Mouse (Mus musculus): Measurements from ENCODE around the gene Cwc25.

Gene Cwc25

GRCm38 (mm10) chr11:97766154-97766881, at the start of gene Cwc25:
Gene Cwc25, minus strand, starts transcription at chr11:97766556.
- CTCF ChIA-PET, result interaction anchor here in 3 of 4 experiments (0.5 to 1.8 kb wide), 5 partner anchors 9 to 253 kb away, joined by 3 to 9 read pairs (median 3); partner anchors contain the start of gene 1700001P01Rik (in 1 of the 3)
- POLR2A ChIA-PET, result interaction anchor here (0.5 to 8.8 kb wide), 65 partner anchors 8 to 437 kb away, joined by 3 to 210 read pairs (median 4); partner anchors contain the start of genes 1700001P01Rik (in 4 of the 4), Rpl23 (in 4 of the 4), Pip4k2b (in 3 of the 4) and Fbxo47 (in 2 of the 4)

DNA sequence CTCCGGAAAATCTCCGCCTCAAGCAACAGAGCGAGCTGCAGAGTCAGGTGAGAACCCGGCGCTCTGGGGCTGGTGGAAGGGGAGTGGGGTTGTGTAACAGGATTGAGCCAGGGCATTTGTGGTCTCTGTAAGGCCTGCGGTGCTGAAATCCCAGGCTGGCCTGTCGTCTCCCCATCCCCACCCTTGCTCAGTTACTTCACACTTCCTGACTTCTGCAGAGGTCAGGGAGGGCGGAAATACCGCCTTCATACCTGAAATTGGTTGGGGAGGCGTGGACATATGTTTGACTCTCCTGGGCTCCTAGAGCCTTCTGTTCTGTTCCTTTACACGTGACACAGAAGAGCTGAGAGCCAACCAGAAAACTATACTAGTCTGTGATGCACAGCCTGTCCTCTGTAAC, 49.4 kb upstream of the Cwc25 start:
- ChIA-PET CTCF (interaction anchor here in 2 of 4 experiments (0.5 to 3.5 kb wide), 4 partner anchors 12 to 542 kb away, joined by 3 to 15 read pairs (median 4); partner anchors contain the start of genes B230217C12Rik (in 1 of the 2) and Stard3 (in 1 of the 2)), POLR2A (interaction anchor here in 3 of 4 experiments (0.6 to 27.6 kb wide), 14 partner anchors 10 to 238 kb away, joined by 3 to 667 read pairs (median 30); partner anchors contain the start of genes 1700001P01Rik (in 2 of the 3), B230217C12Rik (in 2 of the 3), Lasp1 (in 2 of the 3) and Rpl23 (in 2 of the 3))

- CTCF ChIA-PET, result interaction anchor here (0.6 to 1.8 kb wide), 10 partner anchors 12 to 944 kb away, joined by 3 to 7 read pairs (median 4); partner anchors contain the start of gene B230217C12Rik (in 2 of the 4)
- POLR2A ChIA-PET, result interaction anchor here in 3 of 4 experiments (0.5 to 27.6 kb wide), 26 partner anchors 9 to 773 kb away, joined by 3 to 667 read pairs (median 5); partner anchors contain the start of genes B230217C12Rik (in 3 of the 3), 1700001P01Rik (in 2 of the 3), Lasp1 (in 2 of the 3) and Rpl23 (in 2 of the 3)
Measured at GRCm38 (mm10) chr11:97813746-97814515, 47.6 kb upstream of the Cwc25 start.

GRCm38 (mm10) chr11:97813085-97813484, 46.7 kb upstream of the Cwc25 start:
- CTCF ChIA-PET, result interaction anchor here (0.5 to 1.9 kb wide), 13 partner anchors 11 to 1012 kb away, joined by 3 to 7 read pairs (median 3); partner anchors contain the start of genes B230217C12Rik (in 1 of the 4) and Lasp1 (in 1 of the 4)
- POLR2A ChIA-PET, result interaction anchor here (0.5 to 27.6 kb wide), 27 partner anchors 8 to 412 kb away, joined by 3 to 667 read pairs (median 4); partner anchors contain the start of genes B230217C12Rik (in 3 of the 4), 1700001P01Rik (in 2 of the 4), Lasp1 (in 2 of the 4) and Rpl23 (in 2 of the 4)

- ChIA-PET POLR2A (interaction anchor here (0.6 to 27.6 kb wide), 29 partner anchors 2 to 411 kb away, joined by 3 to 667 read pairs (median 4); partner anchors contain the start of genes B230217C12Rik (in 3 of the 4), Rpl23 (in 3 of the 4), 1700001P01Rik (in 2 of the 4) and Lasp1 (in 2 of the 4)), CTCF (interaction anchor here (0.5 to 2.0 kb wide), 11 partner anchors 11 to 1012 kb away, joined by 3 to 7 read pairs (median 4); partner anchors contain the start of genes B230217C12Rik (in 1 of the 4) and Lasp1 (in 1 of the 4))
Measured at GRCm38 (mm10) chr11:97812491-97812921, 46.1 kb upstream of the Cwc25 start.

DNA sequence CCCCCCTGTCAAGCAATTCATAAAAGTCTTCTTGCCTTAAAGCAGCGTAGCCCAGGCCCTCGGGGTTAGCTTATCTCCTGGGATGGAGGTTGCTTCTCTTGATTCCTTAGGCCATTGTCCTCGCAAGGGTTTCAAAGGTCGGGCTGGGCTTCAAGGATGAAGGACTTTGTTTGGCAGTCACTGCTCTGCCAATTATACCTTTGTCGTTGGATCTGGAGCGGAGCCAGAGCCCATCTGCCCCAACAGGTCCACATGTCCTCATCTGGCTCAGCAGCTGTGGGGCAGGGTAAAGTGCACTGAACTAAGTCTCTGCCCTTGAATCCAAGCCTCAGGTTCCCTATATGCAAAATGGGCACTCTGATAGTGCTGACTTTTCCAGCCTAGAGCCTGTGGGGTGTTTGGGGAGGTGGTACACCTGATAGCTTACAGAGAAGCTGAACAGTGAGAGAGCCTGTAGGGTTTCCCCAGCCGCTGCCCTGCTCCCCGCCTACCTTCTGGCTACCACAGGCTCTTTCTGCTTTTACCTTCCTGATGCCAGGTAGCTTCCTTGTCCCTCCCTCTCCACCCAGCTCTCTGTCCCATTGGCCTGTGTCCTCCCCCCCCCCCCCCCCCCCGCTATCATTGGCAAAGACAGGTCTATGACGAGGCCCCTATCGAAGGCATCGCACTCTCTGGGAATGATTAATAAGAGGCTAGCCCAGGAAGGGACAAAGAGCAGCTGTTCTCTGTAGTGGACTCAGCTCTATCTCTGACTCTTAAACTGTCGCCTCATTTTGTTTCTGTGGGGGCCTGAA, 45.4 kb upstream of the Cwc25 start:
- POLR2A ChIA-PET, result interaction anchor here in 3 of 4 experiments (0.6 to 27.6 kb wide), 30 partner anchors 3 to 955 kb away, joined by 3 to 667 read pairs (median 4); partner anchors contain the start of genes Rpl23 (in 3 of the 3), 1700001P01Rik (in 2 of the 3), B230217C12Rik (in 2 of the 3) and Lasp1 (in 2 of the 3)
- CTCF ChIA-PET, result interaction anchor here (0.5 to 4.2 kb wide), 7 partner anchors 10 to 264 kb away, joined by 3 to 13 read pairs (median 4); partner anchors contain the start of gene Lasp1 (in 2 of the 4)

GRCm38 (mm10) chr11:97810970-97811369, 44.6 kb upstream of the Cwc25 start:
- CTCF ChIA-PET, result interaction anchor here in 3 of 4 experiments (0.6 to 4.2 kb wide), 5 partner anchors 9 to 1396 kb away, joined by 3 to 13 read pairs (median 7); partner anchors contain the start of gene Lasp1 (in 1 of the 3)
- POLR2A ChIA-PET, result interaction anchor here in 3 of 4 experiments (0.7 to 27.6 kb wide), 20 partner anchors 4 to 907 kb away, joined by 3 to 667 read pairs (median 8); partner anchors contain the start of genes 1700001P01Rik (in 2 of the 3), Fbxo47 (in 2 of the 3), Lasp1 (in 2 of the 3) and Rpl23 (in 2 of the 3)

- POLR2A ChIA-PET, result interaction anchor here in 3 of 4 experiments (0.5 to 27.6 kb wide), 19 partner anchors 4 to 1692 kb away, joined by 3 to 667 read pairs (median 8); partner anchors contain the start of genes 1700001P01Rik (in 2 of the 3), Fbxo47 (in 2 of the 3), Lasp1 (in 2 of the 3) and Rpl23 (in 2 of the 3)
Measured at GRCm38 (mm10) chr11:97810356-97810755, 44.0 kb upstream of the Cwc25 start.

GRCm38 (mm10) chr11:97809235-97810121, 43.1 kb upstream of the Cwc25 start:
- CTCF ChIA-PET, result interaction anchor here in 1 of 4 experiments (1.1 to 4.2 kb wide), 3 partner anchors 8 to 90 kb away, joined by 3 to 13 read pairs (median 4); partner anchors contain the start of gene Lasp1
- POLR2A ChIA-PET, result interaction anchor here (0.5 to 27.6 kb wide), 31 partner anchors 5 to 1692 kb away, joined by 3 to 667 read pairs (median 5); partner anchors contain the start of genes Lasp1 (in 3 of the 4), 1700001P01Rik (in 2 of the 4), B230217C12Rik (in 2 of the 4) and Cwc25 (in 2 of the 4)

More at GRCm38 (mm10) chr11:97810356-97810755, 44.0 kb upstream of the Cwc25 start:
- CTCF ChIA-PET, result interaction anchor here in 3 of 4 experiments (0.6 to 4.2 kb wide), 3 partner anchors 8 to 1395 kb away, joined by 7 to 13 read pairs (median 13); partner anchors contain the start of gene Lasp1 (in 1 of the 3)

DNA sequence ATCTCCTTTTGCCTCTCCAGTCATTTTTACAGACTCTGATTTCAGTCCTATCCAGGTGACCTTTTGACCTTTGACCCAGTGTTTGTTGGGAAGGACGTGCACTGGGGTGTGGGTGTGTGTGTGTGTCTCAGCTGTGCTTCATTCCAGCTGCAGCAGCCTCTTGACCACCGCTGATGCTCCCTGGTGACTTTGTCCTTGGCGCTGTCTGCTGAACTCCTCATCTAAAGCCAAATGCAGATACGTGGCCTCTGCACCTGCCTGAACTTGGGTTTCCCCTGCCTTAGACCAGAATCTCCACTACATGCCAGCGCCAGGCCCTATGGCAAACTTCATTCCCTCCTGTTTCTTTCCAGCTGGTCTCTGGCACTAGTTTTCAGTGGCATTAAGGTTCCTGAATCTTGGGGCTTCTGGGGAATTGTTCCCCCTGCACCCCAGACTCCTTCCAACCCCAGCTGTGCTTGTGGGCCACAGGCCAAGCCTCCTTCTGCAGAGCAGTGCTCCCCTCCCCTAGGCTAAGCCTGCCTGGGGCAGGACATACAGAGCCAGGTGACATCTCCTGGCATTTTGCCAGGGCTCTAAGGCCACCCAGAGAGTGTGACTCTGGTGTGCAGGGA, 42.4 kb upstream of the Cwc25 start:
- ChIA-PET POLR2A (interaction anchor here (0.6 to 27.6 kb wide), 29 partner anchors 4 to 494 kb away, joined by 3 to 667 read pairs (median 5); partner anchors contain the start of genes Lasp1 (in 3 of the 4), Rpl23 (in 3 of the 4), 1700001P01Rik (in 2 of the 4) and B230217C12Rik (in 2 of the 4)), CTCF (interaction anchor here in 2 of 4 experiments (0.7 to 4.2 kb wide), 4 partner anchors 9 to 166 kb away, joined by 3 to 13 read pairs (median 4); partner anchors contain the start of gene Lasp1 (in 1 of the 2))

GRCm38 (mm10) chr11:97808093-97808492, 41.7 kb upstream of the Cwc25 start:
- POLR2A ChIA-PET, result interaction anchor here (0.7 to 27.6 kb wide), 37 partner anchors 4 to 1016 kb away, joined by 3 to 667 read pairs (median 4); partner anchors contain the start of genes B230217C12Rik (in 3 of the 4), Lasp1 (in 3 of the 4), Rpl23 (in 3 of the 4) and 1700001P01Rik (in 2 of the 4)

DNA sequence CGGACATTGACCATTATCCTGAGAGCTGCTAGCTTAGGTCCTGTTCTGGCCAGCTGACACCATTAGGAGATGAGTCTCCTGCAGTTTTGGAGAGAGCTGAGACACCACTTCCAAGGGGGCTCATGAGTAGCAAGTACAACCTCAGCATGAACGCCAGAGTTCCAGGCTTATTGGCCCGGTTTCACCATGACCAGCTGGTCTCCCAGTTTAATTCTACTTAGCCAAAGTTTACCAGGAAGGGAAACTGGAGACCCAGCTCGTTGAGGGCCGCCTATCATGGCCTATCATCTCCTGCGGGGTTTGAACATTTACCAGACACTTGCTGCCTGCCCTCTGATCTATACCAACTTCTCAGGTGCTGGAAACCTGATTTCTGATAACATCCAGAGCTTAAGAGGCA, 41.3 kb upstream of the Cwc25 start:
- POLR2A ChIA-PET, result interaction anchor here (0.5 to 27.6 kb wide), 33 partner anchors 3 to 1015 kb away, joined by 3 to 667 read pairs (median 4); partner anchors contain the start of genes B230217C12Rik (in 3 of the 4), Lasp1 (in 3 of the 4), Rpl23 (in 3 of the 4) and 1700001P01Rik (in 2 of the 4)
- CTCF ChIA-PET, result interaction anchor here (0.6 to 4.2 kb wide), 10 partner anchors 8 to 537 kb away, joined by 3 to 13 read pairs (median 3); partner anchors contain the start of genes Lasp1 (in 2 of the 4), B230217C12Rik (in 1 of the 4) and Gpr179 (in 1 of the 4)

More at GRCm38 (mm10) chr11:97808093-97808492, 41.7 kb upstream of the Cwc25 start:
- CTCF ChIA-PET, result interaction anchor here in 3 of 4 experiments (0.6 to 4.2 kb wide), 10 partner anchors 8 to 456 kb away, joined by 3 to 13 read pairs (median 3); partner anchors contain the start of genes B230217C12Rik (in 1 of the 3), Gpr179 (in 1 of the 3) and Lasp1 (in 1 of the 3)

DNA sequence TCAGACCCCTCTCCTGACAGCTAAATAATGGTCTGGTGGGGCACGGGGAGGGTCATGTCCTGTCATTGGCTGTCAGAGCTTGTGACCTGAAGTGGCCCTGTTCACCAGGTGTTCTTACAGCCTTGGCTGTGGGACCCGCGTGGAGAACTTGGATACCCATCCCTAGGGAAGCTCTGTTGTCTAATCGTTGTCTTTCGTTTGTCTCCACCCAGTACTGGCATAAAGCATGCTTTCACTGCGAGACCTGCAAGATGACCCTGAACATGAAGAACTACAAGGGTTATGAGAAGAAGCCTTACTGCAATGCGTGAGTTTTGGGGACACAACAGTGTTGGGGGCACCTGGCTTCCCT, 40.2 kb upstream of the Cwc25 start:
- CTCF ChIA-PET, result interaction anchor here in 3 of 4 experiments (0.5 to 1.9 kb wide), 9 partner anchors 9 to 1802 kb away, joined by 3 to 5 read pairs (median 4); partner anchors contain the start of gene B230217C12Rik (in 1 of the 3)
- POLR2A ChIA-PET, result interaction anchor here (0.7 to 27.6 kb wide), 42 partner anchors 7 to 396 kb away, joined by 3 to 667 read pairs (median 4); partner anchors contain the start of genes Rpl23 (in 4 of the 4), B230217C12Rik (in 3 of the 4), 1700001P01Rik (in 2 of the 4) and Fbxo47 (in 2 of the 4)
